Mouse (Mus musculus) layer of hippocampus, adult 9-10 months (tissue): ENCODE measurements around the gene Msh6.
"Not testable (repeated sequence)": the region's sequence is repeated elsewhere in the genome, so short reads cannot be mapped to it uniquely, and the experiment has no call there.

Experiments used
- DNase-seq: peaks from one replicate; pipeline ENCODE4 v3.0.0; 2022; ENCODE audit warnings: low spot score

The Msh6 gene

DNA sequence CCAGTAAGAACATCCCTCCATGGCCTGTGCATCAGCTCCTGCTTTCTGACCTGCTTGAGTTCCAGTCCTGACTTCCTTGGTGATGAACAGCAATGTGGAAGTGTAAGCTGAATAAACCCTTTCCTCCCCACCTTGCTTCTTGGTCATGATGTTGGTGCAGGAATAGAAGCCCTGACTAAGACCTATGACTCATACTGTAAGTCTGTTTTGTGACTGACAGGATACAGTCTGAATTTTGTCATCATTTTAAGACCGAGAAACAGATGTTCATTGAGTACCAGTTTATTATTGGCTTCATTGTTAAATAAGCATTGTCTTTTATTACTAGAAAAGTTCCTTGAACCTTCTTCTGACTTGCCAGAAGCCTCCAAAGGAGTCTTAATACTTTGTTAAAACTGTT lies 4.8 kb downstream of the Msh6 start:
- not testable (repeated sequence) for DNase-seq

DNA sequence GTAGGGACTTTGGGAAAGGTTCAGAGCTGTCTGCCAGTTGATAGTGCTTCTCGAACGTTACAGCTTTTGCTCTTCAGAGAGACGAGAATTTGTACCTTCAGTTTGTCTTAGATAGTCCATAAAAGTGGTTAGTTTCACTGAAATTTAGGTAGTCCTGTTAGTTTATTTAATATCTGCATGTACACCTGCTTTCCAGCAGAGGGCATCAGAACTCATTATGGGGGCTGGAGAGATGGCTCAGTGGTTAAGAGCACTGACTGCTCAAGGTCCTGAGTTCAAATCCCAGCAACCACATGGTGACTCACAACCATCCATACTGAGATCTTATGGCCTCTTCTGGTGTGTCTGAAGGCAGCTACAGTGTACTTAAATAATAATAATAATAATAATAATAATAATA lies 7.2 kb downstream of the Msh6 start:
- no peak for DNase-seq

DNA sequence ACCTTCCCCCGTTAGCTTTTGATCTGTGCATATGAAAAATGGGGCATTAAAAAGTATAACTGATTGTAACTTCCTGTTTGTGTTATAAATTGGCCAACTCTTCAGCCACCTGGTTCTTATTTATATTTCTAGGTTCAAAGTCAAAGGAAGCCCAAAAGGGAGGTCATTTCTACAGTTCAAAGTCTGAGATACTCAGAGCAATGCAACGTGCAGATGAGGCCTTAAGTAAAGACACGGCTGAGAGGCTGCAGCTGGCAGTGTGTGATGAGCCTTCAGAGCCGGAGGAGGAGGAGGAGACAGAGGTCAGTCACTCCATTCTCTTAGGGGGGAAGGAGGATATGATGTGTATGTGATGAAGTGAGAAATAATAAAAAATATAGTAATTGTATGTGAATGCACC lies 8.5 kb downstream of the Msh6 start:
- no peak for DNase-seq

DNA sequence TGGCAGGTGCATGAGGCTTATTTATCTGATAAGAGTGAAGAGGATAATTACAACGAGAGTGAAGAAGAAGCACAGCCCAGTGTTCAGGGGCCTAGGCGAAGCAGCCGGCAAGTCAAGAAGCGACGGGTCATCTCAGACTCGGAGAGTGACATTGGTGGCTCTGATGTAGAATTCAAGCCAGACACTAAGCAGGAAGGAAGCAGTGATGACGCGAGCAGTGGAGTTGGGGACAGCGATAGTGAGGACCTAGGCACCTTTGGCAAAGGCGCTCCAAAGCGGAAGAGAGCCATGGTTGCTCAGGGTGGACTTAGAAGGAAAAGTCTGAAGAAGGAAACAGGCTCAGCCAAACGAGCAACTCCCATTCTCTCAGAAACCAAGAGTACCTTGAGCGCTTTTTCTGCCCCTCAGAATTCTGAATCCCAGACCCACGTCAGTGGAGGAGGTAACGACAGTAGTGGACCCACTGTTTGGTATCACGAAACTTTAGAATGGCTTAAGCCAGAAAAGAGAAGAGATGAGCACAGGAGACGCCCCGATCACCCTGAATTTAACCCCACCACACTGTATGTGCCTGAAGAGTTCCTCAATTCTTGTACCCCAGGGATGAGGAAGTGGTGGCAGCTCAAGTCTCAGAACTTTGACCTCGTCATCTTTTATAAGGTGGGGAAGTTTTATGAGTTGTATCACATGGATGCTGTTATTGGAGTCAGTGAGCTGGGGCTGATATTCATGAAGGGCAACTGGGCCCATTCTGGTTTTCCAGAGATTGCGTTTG lies 9.8 kb downstream of the Msh6 start:
- no peak for DNase-seq

DNA sequence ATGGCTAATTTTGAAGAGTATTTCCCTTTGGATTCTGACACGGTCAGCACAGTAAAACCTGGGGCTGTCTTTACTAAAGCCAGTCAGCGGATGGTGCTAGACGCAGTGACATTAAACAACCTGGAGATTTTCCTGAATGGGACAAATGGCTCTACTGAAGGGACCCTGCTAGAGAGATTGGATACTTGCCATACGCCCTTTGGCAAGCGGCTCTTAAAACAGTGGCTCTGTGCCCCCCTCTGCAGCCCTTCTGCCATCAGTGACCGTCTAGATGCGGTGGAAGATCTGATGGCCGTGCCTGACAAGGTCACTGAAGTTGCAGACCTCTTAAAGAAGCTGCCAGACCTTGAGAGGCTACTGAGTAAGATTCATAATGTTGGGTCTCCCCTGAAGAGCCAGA lies 11.1 kb downstream of the Msh6 start:
- no peak for DNase-seq

DNA sequence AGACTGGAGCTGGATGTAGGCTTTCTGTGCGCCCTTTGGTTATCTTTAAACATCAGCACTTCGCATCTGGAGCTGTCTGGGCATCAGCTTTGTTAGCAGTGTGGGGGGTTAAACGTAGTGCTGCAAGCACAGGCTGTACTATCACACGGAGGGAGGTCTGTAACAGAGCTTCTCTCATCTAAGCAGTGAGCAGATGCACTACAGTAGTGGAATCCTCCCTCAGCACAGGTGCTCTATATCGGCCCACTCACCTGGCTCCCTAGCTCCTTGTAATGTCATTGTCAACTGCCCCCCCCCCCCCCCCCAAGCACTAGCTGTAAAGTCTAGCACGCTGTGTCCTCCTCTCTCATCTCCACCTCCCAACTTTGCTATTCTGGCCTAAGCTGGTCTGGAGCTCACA lies 12.6 kb downstream of the Msh6 start:
- no peak for DNase-seq

DNA sequence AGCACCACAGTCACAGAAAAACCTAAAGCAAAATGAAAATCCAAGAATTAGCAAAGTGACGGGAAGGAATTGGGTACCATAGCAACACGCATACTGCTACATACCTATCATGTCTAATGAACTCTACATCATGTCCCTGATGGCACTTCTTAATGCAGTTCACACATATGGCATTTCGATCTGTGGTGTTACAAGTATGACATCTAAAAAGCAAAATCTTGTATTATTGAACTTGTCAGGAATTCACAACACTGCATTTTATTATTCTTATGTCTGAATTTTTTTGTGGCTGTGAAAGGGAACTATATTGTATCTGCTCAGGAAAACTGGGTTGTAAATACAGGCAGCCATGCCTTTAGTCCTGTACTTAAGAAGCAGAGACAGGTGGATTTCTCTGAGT lies 17.3 kb downstream of the Msh6 start:
- DNase-seq, result no peak

DNA sequence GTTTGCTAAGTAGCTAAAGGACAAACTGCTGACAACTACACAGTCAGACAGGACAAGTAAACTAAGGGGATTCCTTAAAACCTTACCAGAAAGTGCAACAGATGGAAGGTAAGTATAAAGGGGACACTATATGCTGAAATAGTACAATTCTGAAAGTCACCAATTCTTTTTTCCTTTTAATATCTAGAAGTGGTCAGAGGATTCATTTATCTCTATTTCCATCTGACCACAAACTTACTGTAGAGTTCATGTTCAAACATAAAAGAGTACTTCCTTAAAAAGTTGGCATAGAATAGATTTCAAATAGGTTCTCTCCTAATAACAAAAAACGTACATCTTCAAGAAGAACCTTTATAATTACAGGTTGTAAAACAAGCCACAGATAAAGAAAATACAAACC lies 18.5 kb downstream of the Msh6 start:
- no peak for DNase-seq

DNA sequence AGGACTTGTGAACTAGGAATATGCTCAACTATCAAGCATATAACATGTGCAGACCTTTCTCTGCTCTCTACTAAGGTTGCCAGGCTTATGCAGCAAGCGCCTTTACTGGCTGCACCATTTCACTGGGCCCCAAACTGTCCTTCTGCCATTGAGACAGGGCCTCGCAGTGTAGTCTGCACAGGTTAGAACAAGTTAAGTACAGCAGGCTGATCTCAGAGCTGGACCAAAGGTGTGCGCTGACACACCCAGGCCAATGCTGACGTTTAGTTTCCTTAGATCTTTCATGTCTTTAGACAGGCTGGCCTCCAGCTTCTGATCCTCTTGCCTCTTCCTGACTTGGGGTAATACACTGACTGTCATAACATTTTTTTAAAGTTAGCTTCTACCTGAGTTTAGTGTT lies 22.9 kb downstream of the Msh6 start:
- no peak for DNase-seq

DNA sequence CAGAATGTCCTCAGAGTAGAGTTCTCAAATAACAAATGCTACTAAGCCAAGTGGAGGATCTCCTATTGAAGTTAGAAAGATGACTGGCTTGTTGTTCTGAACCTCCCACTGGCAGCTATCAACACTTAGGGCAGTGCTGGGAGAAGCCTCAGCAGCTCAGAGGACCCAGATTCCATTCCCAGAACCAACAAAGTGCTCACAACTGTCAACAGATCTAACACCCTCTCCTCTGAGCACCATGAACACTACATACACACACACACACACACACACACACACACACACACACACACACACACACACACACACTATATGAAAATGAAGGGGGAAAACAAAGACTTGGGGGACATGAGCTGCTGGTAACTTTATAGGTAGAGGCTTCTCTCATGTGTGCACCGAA lies 30.0 kb downstream of the Msh6 start:
- DNase-seq, result no peak

DNA sequence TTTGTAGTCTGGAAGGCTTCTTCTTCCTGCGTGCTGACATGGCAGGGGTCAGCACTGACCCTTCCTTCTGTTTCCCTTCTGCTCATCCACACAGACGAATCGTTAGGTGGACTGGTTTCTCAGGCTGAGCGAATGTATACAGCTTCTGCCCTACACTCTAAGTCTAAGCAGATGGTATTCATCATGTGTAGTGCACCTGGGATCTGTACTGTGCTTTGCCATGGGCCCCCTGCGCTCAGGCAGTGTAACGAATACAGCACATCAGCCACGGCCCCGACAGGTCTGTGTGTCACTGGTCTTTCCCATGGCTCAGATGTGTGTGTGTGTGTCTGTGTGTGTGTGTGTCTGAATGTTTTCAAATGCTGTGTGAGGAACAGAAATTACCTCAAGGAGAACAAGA lies 32.1 kb downstream of the Msh6 start:
- no peak for DNase-seq

DNA sequence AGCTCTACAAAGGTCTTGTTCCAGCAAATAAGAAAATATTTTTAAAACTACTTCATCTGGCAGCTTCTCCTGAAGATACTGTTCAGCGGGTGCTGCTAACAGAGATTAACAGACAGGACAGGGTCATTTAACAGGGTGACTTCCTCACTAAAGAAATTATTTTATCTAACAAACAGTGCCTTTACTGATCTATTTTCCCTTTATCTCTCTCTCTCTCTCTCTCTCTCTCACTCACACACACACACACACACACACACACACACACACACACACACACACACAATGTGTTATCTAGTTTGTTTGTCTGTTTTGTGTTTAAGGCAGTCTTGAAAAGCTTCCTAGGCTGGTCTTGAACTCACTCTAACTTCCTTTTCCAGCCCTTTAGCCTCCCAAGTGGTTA lies 39.6 kb downstream of the Msh6 start:
- DNase-seq, result no peak

DNA sequence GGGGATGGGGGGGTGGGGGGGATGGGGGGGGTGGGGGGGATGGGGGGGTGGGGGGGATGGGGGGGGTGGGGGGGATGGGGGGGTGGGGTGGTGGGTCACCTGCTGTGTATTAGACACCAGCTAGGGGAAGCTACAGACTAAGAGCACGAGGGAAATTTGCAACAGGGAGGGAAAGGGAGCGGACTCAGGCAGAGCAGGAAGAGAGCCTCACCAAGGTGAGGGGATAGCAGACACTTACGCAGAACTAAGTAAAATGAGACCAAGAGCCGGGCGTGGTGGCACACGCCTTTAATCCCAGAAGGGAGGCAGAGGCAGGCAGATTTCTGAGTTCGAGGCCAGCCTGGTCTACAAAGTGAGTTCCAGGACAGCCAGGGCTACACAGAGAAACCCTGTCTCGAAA lies 41.2 kb downstream of the Msh6 start:
- not testable (repeated sequence) for DNase-seq

DNA sequence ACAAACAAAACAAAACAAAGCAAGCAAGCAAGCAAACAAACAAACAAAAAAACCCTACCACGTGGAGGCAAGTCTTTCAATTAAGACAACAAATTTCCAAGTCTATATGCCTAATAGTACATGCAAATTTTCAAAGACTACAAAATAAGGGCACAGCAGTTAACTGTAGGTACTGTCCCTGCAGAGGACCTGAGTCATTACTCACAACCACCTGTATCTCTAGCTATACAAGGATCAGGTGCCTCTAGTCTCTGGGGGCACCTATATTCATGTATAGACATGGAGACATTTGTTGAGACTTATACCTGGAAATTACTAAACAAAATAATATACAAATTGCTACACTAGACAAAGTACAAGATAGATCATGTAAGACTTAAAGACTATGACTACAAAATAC lies 49.1 kb downstream of the Msh6 start:
- no peak for DNase-seq

DNA sequence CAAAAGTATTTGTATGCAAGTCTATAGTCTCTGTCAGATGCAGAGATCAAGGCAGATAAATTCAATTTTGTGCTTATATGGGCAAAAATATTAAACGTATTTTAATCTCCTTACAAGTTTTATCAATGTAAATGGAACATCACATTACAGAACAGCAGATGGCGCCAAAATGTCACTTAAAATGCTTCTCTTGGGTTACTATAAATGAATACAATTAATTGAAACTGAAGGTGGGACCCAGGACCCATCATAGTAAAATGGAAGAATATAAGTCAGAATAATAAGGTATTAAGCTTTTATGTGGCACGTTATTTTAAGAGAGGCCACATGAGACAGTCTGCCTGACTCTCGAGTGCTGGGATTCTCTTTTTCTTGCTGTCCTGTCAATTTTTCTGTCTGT lies 50.4 kb downstream of the Msh6 start:
- DNase-seq, result peak; percentile 61

DNA sequence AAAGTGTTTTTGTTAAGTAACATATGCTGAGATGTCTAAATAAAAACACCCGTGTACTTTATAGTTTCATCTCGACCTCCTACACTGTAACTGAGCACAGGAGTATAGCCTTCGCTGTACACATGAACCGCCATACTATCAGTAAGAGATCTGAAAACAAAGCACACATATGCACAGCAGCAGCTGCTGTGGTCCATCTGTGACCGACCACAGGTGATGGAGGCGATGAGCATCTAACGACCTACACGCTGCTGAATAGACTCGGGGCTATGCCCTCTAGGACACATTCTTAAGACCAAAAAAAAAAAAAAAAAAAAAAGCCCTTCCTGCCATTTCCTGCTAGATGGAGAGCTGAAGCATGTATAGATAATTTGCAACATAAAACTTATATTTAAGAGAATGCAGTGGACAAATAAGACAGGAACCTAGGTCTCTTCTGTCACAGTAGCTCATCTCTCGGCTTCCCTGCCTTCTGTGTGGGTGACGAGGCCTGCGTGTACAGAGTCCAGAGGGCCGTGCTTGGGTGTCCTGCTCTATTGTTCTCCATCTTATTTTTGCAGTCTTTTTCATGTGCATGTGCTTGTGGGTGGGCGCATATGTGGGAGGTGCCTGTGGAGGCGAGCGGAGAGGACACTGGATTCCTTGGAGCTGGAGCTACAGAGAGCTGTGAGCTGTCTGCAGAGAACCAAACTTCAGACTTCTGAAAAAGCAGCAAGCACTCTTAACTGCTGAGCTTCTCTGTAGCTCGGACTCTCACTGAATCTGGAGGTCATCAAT lies 54.5 kb downstream of the Msh6 start:
- no peak for DNase-seq

DNA sequence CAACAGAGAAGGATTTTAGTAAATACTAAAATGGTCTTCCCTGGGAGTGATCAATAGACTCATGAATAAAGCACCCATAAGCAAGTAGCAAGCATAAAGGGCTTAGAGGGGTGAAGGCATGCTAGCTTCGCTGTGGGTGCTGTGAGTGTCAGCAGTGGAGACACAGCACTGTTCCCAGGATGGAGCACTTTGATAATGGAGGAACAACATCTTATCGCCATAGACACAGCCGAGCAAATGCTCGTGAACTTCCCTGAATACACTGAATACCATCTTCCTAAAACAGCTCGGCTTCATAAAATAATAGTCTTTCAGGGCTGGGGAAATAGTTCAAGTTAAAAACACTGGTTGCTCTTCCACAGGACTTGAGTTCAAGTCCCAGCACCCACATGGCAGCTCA lies 56.9 kb downstream of the Msh6 start:
- no peak for DNase-seq

DNA sequence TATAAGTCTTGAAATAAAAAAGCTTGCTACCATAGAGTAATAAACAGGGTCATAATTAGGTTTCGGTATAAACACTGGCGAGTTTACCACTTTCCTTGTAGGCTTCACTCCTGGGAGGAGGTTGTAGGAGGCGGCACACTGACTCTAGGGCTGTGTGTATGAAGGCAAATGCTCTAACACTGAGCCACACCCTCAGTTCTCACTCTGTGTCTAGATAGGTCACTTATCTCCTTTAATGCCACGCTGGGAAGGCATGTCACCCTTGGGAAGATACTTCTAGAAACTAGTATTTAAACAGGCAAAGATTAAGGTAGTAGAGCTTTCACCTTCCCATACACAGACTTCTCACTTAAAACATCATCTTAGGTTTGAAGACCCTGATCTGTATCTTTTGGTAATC lies 59.6 kb downstream of the Msh6 start:
- no peak for DNase-seq
